Mouse (Mus musculus) c-Kit-positive CD71-positive TER-119-positive erythroid progenitor cells, embryonic 14.5 days (primary cell): ENCODE measurements around the gene Sirt6.

Experiments
- DNase-seq: peaks from one replicate; pipeline ENCODE4 v3.0.0-alpha.2; 2013; ENCODE audit warnings: low spot score

The Sirt6 gene

DNA sequence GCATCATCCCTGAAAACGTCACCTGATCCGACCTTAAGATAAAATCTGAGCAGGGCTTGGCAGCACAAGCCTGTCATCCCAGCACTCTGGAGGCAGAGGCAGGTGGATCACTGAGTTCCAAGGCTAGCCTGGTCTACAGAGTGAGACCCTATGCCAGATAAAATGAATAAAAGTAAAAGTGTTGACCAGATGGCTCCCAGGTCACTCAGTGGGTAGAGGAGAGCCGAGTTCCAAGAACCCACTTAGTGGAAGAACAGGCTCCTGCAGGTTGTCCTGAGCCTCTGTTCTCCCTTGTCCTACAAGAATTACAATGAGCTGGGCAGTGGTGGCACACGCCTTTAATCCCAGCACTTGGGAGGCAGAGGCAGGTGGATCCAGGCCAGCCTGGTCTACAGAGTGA is 34.4 kb downstream of the Sirt6 start:
- no peak for DNase-seq

DNA sequence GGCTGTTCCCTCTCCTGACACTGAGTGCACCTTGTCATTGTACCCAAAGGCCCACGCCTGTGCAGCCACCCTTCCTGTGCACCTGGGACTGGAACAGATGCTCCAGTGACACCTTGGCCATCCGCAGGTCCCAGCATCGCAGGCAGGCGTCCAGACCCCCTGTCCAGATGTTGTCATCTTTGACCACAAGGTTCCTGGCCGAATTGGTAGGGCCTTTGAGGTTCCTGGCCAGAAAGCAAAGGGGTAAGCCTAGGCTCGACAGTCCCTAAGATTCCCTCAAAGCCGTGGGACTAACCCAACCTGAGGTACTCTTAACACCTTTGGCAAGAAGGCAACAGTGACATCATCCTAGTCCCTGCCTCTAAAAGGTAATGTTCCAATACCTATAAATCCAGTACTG is 35.0 kb downstream of the Sirt6 start:
- no peak for DNase-seq

- no peak for DNase-seq
Observed at GRCm38 (mm10) chr10:81591846-81592245, 35.8 kb downstream of the Sirt6 start.

GRCm38 (mm10) chr10:81588739-81589138 is 38.9 kb downstream of the Sirt6 start:
- DNase-seq: no peak

GRCm38 (mm10) chr10:81583347-81583746 is 44.2 kb downstream of the Sirt6 start:
- no peak for DNase-seq

DNA sequence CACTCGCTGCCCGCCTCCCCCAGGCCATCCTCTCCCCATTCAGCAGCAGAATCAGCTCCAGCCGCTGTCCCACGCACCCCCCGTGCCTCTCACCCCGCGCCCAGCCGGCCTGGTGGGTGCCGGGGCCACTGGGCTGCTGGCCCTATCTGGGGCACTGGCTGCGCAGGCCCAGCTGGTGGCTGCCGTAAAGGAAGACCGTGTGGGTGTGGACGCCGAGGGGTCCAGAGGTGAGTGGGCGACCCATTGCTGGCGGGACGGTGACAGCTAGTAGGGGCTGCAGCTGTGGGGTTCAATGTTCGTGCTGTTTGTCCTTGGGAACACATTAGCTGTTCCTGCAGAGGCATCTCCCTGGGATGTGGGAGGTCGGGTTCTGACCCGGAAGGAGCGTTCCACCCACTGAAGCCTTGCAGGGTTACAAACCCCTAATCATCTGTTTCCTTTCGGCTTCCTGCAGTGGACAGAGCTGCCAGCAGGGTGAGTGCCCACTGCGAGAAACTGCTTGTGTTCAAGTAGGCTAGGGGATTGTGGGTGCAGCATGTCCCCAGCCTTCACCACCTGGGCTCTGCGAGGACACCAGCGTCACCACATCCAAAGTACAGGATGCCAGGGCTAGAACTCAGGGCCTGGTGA is 47.0 kb downstream of the Sirt6 start:
- DNase-seq: no peak

DNA sequence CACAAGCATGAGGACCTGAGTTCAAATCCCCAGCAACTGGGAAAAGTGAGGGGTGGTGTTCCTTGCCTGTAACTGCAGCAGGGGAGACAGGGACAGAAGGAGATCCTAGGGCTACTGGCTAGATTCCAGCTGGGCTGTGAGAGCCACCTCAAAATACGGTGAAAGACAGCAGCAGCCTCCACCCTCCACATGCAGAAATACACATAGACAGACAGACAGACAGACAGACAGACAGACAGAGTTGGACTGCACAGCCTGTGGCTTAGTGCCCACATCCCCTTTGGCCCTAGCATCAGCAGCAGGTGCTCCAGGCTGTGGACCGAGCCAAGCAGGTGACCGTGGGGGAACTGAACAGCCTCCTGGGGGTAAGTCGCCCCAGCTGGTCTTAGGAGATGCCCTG is 47.6 kb downstream of the Sirt6 start:
- DNase-seq: no peak

DNA sequence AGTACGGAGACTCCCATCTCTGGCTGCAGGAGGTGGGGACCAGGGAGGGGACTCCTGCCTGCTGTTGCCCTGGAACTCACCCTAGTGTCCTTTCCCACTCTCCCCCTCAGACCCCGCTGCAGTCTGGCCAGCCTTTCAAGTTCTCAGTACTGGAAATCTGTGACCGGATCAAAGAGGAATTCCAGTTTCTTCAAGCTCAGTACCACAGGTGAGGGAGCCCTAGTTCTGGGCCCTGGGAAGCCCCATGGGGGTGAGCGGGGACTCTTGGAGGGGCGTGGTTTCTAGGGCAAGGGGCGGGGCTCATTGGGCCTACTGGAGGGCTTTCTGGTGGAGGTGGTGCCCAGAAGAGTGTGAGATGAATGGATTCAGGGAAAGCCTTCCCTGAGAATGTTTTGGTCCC is 51.9 kb downstream of the Sirt6 start:
- DNase-seq: no peak

DNA sequence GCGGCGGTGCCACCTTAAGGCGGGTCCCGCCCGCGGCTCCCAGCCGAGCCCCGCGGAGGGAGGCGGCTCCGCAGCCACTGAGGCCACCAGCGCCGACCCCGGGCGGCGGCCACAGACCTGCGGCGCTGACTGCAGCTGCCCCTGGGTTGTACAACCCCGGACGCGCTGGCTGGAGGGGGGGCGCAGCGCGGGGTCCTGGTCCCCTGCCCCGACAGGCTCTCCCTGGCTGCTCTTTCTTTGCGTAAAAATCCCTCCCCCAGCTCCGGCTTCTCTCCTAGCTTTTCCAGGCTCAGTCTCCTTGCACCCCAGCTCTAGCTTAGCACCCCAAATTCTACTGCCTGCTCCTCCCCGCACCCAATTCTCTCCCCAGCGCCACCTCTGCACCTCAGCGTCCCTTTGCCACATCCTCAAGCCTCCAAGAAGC is 52.4 kb downstream of the Sirt6 start:
- no peak for DNase-seq

DNA sequence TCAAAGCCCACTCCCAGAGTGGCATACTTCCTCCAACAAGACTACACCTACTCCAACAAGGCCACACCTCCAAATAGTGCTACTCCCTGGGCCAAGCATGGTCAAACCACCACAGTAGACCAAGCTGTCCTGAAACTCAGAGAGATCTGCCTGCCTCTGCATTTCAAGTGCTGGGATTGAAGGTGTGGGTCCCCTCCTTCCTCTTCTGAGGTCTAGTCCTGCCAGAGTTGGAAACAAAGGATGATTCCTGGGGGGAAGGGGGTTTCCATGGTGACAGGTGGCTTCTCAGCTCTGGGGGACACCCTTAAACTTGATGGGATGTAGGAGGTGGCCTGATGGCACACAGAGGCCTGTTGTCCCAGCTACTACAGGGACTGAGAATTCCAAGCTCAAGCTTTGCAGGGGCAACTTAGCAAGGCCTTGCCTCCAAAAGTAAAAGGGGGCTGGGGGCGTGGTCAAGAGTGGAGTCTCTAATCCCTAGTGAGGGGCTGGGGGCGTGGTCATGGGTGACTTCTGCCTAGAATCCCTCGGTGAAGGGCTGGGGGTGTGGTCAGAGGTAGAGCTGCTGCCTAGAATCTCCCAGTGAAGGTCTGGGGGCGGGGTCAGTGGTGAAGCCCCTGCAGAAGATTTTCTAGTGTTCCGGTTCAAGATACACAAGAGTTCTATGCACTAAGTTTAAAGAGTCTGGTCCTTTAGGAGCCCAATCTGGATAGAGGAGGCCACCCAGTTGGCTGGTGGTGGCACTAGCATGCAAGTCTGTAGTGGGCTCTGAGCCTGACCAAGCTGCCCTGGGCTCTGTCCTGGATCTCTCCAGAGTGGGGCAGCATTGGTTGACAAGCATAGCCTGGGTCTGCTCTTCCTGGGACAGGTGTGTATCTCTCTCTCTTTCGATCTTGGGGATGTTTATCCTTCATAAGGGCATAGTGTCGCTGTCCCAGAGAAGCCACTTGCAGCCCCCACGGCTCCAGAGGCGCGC is 53.2 kb downstream of the Sirt6 start, which contains the start of gene Tle2:
Gene Tle2, plus strand, starts transcription at position 481 of the 976 bp plus-strand sequence.
- DNase-seq: no peak

DNA sequence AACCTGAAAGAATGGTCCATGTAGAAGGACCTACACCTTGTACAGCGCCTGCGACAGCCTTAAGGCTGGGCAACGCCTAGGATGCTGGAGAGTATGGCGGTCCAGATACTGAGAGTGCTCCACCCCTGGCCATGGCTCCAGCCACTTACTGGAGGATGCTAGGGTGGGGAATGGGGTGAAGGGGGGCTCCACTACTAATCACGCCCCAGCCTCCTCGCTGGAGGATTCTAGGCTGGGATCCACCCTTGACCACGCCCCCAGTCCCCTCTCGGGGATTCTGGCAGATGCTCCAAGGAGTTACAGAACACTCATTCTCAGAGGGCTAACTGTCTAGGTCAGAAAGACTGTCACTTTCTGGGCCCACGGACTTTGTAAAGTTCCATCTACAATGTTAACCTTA is 54.6 kb downstream of the Sirt6 start:
- peak; percentile 56 for DNase-seq

DNA sequence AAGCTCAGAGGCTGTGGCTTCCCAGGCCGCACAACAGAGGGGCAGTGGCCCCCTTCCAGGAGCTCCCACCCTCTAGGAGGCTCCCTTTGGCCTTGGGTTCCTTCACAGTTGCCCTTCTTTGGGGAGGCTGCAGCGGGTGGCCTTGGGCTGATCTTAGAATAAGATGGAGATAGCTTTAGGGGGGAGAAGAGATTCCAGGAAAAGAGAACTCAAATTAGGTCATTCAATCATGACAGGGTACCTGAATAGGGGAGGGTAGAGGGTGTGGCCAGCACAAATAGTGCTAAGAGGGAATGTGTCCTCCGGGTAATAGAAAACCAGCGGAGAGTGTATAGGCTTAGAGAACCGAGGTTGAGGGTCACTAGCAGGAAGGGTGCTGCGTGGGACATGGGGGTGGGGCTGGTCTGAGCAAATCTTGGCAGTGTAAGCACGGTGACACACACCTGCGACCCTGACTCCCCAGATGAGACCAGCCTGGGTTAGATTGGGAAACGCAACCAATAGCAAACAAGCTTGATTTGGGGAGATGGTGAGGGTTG is 55.4 kb downstream of the Sirt6 start:
- no peak for DNase-seq
